Mouse (Mus musculus) lung, adult 2 months (tissue): ENCODE data around the gene Dusp6.

Source experiments
- CTCF ChIP-seq: fragments of 200-500 bp; IDR thresholded peaks from 2 replicates; pipeline ENCODE4 v1.5.1; 2011; ENCODE audit warnings: mild to moderate bottlenecking, low read length, control low read depth; ENCODE audit not compliant: insufficient read depth
- POLR2A ChIP-seq: fragments of 200-500 bp; IDR thresholded peaks from 2 replicates; pipeline ENCODE4 v1.6.1; 2011; ENCODE audit warnings: low read depth, mild to moderate bottlenecking, control low read depth, low read length, borderline replicate concordance; ENCODE audit errors: extremely low read depth

GRCm38 (mm10) chr10:99302051-99302450, 39.0 kb downstream of the Dusp6 start:
- no peak for TF ChIP-seq CTCF
- no peak for TF ChIP-seq POLR2A
